Mouse (Mus musculus) left cerebral cortex, postnatal 4 days (tissue): Measurements from ENCODE around the gene Lrrc4. TPM values are rescaled to one million over a fixed set of nuclear protein-coding genes. Genes with fewer than 3 reads are reported as not detected.

Experiments used
- DNase-seq: peaks from one replicate; pipeline ENCODE4 v3.0.0-alpha.2; 2022
- intact Hi-C: fragments of 180-260 bp; cut with DNase I; formaldehyde crosslinking; loops from one replicate; pipeline ENCODE4 v1.15.1; 2025
- total RNA-seq, 2 experiments: library from RNA; stranded (reverse); gene quantifications; 2 replicates each; pipeline ENCODE4 v1.2.3; 2021

The Lrrc4 gene
- total RNA-seq, 2 experiments from 2014 or later: 46.2 to 46.7 TPM

GRCm38 (mm10) chr6:28828593-28828992, 3.0 kb downstream of the Lrrc4 start:
- DNase-seq: no peak
- intact Hi-C loops: no loop called here

DNA sequence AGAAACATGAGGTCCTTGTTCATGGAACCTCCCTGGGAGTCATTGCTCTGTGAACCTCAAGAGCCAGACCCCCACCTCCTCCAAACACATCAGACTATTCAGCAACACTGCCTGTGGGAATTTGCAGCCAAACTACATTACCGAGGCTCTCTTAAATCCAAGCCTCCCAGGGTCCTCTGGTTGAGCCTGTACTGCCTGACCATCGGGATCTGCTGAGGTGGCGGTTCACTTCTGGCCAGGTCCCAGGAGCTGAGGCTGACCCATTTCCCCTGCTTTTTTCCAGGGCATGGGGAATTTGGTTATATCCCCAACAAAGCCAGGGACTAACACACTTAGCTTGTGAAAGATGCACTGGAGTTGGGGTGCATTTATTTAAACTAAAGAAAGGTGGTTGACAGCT, 4.0 kb downstream of the Lrrc4 start:
- intact Hi-C loops: no loop called here
- DNase-seq: no peak

GRCm38 (mm10) chr6:28826689-28827389, 4.7 kb downstream of the Lrrc4 start:
- intact Hi-C loops: no loop called here
- no peak for DNase-seq

GRCm38 (mm10) chr6:28825894-28826293, 5.7 kb downstream of the Lrrc4 start:
- intact Hi-C loops: no loop called here
- no peak for DNase-seq

GRCm38 (mm10) chr6:28823802-28824201, 7.7 kb downstream of the Lrrc4 start:
- DNase-seq: no peak
- intact Hi-C loops: no loop called here

DNA sequence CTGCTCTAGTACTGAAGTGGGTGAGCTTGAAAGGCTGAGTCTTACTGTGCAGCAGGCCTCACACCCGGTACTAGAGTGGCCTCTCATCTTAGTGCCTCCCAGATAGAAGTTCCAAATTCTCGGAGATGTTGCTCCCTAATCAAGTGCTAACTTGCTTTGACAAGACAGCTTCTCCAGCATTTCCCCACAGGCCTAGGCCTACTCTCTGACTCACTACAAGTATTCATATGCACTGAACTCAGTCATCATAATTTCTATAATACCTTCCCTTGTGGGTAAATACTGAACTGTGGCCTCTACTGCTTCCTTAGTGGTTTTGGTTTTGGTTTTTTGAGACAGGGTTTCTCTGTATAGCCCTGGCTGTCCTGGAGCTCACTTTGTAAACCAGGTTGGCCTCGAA, 8.2 kb downstream of the Lrrc4 start:
- no peak for DNase-seq
- intact Hi-C loops: no loop called here

- intact Hi-C loops: no loop called here
- no peak for DNase-seq
Observed at GRCm38 (mm10) chr6:28822296-28822695, 9.3 kb downstream of the Lrrc4 start.

DNA sequence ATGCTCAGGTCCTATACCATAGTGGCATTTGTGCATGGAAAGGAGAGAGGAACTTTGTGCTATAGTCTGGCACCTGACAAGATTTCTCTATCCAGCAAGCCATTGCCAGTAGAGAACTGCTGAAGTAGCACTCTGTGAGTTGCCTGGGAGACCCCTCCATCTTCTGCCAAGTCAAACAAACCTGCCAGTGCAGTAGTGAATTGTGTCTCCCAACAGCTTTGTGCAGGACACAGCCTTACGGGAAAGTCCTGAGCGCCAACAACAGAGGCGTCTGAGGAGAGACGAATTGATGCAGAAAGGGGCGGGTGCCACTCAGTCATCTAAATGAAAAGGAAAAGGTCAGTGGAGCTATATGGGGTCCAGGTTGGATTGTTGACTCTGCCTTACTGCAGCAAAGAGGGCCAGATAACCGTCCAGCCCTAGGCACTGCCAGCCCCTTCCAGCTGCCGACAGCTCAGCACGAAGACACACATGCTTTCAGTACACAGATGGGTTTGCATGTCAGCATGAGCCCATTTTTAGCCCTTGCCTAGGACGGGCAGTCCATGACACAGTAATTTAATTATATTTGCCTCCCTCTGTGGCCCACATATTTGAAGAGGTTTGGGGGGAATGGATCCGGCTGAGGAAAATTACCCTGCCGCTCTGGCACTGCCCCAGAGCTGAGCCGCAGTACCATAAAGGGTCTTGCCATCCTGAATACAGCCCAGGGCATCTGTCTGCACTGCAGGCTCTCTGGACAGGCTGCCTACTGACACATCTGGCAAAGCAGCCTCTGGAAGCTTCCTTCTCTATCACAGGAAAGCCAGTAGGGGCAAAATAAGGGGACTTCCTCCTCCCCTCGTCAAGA, 11.8 kb downstream of the Lrrc4 start:
- no peak for DNase-seq
- intact Hi-C loops: no loop called here

- intact Hi-C loops: no loop called here
- peak; percentile 69 for DNase-seq
Observed at GRCm38 (mm10) chr6:28817039-28817438, 14.5 kb downstream of the Lrrc4 start.

DNA sequence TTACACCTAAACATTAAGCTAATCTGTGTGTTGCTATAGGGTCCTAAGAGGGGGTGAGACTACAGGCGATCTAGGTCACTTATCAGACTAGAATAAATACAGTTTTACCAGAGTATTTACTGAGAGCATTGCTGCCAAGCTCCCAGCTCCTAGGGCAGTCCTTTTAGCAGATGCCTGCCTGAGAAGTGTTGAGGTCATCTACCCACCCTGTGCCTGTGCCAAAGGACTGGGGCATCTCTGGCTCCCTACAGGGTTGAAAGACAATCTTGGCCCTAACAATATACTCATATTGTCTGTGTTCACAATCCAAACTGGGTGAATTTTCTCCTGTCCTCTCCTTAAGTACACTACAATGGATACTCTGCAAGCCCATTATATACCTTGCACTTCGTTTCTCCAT, 16.7 kb downstream of the Lrrc4 start:
- no peak for DNase-seq
- intact Hi-C loops: no loop called here

DNA sequence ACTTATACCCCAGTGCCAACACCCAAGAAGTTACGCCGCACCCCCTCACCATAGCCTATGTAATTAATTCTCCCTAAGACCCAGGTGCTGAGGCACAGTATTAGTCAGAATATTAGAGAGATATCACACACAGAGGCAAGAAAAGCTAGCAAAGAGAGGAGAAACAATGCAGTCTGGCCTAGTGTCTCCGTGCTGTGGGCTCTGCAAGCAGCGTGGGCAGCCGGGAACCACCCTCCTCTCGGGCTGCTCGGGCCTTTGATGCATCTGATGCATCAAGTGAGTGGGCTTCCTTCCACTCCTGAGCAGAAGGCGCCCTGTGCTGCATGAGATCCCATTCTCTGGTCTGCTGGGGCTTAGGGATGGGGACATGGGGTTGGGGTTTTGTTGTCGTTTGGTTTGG, 18.5 kb downstream of the Lrrc4 start:
- intact Hi-C loops: no loop called here
- no peak for DNase-seq

GRCm38 (mm10) chr6:28804751-28805150, 26.8 kb downstream of the Lrrc4 start:
- intact Hi-C loops: no loop called here
- DNase-seq: no peak

DNA sequence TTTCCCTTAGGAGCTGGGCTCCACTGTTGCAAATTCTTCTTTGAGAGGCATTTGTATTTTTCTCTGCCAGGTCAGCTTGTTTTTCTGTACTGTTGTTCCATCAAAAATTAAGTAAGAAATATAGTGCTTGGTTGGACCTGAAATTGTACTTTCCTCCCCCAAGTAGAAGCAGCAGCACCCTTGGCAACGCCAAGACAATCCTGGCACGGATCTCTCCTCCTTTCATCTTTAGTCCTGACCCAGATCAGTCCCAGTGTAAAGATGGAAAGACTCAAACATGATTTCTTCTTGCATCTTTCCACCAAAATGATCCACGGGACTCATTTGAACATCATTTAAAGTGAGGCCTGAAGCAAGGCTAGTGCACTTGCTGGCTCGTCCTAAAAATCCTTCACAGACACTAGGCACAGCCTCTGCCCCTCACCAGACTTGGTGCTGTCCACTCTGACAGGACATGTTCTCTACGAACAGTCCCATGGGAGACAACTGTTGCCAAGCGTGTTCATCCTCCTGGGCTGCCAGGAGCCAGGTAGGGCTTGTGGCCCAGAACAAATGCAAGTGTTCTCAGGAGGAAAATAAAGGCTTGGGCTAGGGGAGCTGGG, 27.8 kb downstream of the Lrrc4 start:
- intact Hi-C loops: no loop called here
- DNase-seq: no peak

DNA sequence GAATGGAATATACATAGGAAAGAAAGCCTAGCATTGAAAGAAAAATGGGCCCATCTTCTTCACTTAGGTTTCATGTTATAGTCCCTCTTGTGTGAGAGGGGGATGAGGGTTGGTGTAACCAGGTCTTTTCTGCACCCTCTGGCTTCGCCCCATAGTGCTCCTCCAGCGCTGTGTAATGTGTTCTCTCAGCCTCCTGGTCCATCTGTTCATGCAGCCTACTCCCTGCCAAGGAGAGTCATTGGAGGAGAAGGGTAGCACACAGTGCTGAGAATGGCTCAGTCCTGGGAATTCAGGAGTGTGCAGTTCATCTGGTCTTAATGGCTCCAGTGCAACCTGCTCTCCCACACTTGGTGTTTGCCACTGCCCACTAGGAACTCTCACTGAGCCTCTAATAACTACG, 30.6 kb downstream of the Lrrc4 start:
- peak; percentile 39 for DNase-seq
- intact Hi-C loops: no loop called here

- intact Hi-C loops: loop anchor here (10.0 kb wide), 1 partner anchor 95 kb away; no protein-coding TSS in a partner anchor
Observed at GRCm38 (mm10) chr6:28799818-28800217, 31.7 kb downstream of the Lrrc4 start.

GRCm38 (mm10) chr6:28795792-28796515, 35.6 kb downstream of the Lrrc4 start:
- DNase-seq: no peak
- intact Hi-C loops: loop anchor here (10.0 kb wide), 1 partner anchor 91 kb away; no protein-coding TSS in a partner anchor

More at GRCm38 (mm10) chr6:28799818-28800217, 31.7 kb downstream of the Lrrc4 start:
- DNase-seq: no peak

DNA sequence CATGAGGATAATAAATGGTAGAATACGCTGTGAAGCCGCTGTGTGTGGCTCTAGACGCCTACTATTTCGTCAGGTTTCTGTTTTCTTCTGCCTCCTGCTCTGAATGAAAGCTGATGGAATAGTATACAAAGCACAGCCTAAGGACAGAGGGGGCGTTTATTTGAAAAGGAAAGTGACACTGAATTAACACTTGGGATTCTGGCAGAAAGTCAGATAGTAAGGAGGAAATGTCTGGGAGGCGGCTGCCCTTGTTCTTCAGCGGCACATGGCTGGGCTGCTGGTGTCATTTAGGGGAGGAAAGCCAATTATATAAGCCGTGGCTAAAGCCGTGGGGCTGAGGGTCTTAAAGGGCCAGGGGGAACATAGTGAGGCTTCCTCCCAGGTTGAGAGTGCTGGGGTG, 36.2 kb downstream of the Lrrc4 start:
- intact Hi-C loops: loop anchor here (10.0 kb wide), 1 partner anchor 91 kb away; no protein-coding TSS in a partner anchor
- no peak for DNase-seq

DNA sequence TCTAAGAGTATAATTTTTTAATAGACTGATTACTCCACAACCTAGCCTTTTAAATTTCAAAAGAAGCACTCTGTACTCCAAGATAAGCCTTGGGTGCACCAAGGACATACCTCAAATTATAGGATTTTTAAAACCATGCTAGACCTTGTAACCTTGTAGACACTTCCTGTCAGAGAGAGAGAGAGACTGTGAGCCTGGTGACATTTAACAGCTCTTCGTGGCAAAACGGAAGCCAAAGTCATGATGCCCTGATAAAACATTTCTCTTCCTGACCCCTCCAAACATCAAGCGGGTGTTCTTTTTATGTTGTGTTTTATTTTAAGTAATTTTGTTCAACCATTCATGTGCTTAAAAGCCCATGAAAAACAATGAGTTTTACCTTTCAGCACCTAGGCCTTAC, 39.7 kb downstream of the Lrrc4 start:
- no peak for DNase-seq
- intact Hi-C loops: loop anchor here (10.0 kb wide), 1 partner anchor 87 kb away; no protein-coding TSS in a partner anchor

DNA sequence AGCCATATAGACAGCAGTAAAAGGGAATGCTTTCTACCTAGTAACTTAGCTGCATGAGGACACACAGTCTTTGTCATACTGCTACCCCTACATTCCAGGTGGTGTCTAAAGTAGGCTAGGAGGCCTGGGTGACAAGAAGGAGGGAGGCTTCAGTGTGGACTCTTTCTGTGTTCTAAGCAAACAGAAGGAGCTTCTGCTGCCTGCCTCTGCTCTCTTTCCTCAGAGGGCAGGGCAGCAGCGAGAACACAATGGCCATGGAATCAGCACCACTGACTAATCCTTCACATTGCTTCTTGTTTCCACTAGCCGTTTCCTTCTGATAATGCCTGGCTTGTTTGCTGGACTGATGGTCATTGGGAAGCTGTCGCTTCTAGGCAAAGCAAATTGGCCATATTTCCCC, 40.4 kb downstream of the Lrrc4 start:
- no peak for DNase-seq
- intact Hi-C loops: loop anchor here (10.0 kb wide), 1 partner anchor 86 kb away; no protein-coding TSS in a partner anchor

- no peak for DNase-seq
- intact Hi-C loops: loop anchor here (10.0 kb wide), 1 partner anchor 85 kb away; no protein-coding TSS in a partner anchor
Observed at GRCm38 (mm10) chr6:28789685-28790084, 41.9 kb downstream of the Lrrc4 start.

GRCm38 (mm10) chr6:28787133-28787532, 44.4 kb downstream of the Lrrc4 start:
- intact Hi-C loops: no loop called here
- no peak for DNase-seq
